Mouse (Mus musculus) bone marrow, adult 2 months (tissue): ENCODE results near the gene Emc10.

Experiments used
- CTCF ChIP-seq: fragments of 200-500 bp; IDR thresholded peaks from 2 replicates; pipeline ENCODE4 v1.5.1; 2011; ENCODE audit warnings: low read length, control low read depth; ENCODE audit not compliant: control insufficient read depth, insufficient read depth
- POLR2A ChIP-seq: fragments of 200-500 bp; IDR thresholded peaks from 2 replicates; pipeline ENCODE4 v1.6.1; 2011; ENCODE audit warnings: low read depth, mild to moderate bottlenecking, control low read depth, low read length, borderline replicate concordance; ENCODE audit not compliant: control insufficient read depth

GRCm38 (mm10) chr7:44441648-44442109, 54.6 kb downstream of the Emc10 start:
- no peak for TF ChIP-seq CTCF
- TF ChIP-seq POLR2A: no peak
